Mouse (Mus musculus): ENCODE results near the gene Apaf1. TPM values are rescaled to one million over a fixed set of nuclear protein-coding genes. Genes with fewer than 3 reads are reported as not detected.

Gene Apaf1
- polyA plus RNA-seq, 1 experiment from 2014 or later: 15.6 TPM

- ATAC-seq: peak; percentile 60
- Histone ChIP-seq H3K27ac (ENCODE audit: low read length) (no peak overlapping the region), H3K36me3 (ENCODE audit: control insufficient read depth, insufficient read depth, low read length) (no peaks in the 10 kb centered on the region), H3K4me2 (ENCODE audit: low read depth, low read length) (peak overlapping the region; percentile 92), H3K27me3 (replicated peaks; ENCODE audit: control insufficient read depth, insufficient read depth, low read length) (peaks cover 13% of the 10 kb centered on the region), H3K4me1 (ENCODE audit: control insufficient read depth, insufficient read depth, low read length) (peaks cover 8% of the 10 kb centered on the region), H3K9ac (ENCODE audit: low read depth, low read length) (peak overlapping the region; percentile 58), H3K4me3 (ENCODE audit: low read length) (peak overlapping the region; percentile 52), H3K9me3 (ENCODE audit: control insufficient read depth, low read length) (no peaks in the 10 kb centered on the region)
- WGBS: 2% methylated on average over 72 of the region's 72 CpGs
Observed at GRCm38 (mm10) chr10:90969355-90970174, 113.0 kb downstream of the Apaf1 start.

- WGBS: 90% methylated on average over 10 of the region's 10 CpGs
Observed at GRCm38 (mm10) chr10:90968247-90968646, 114.3 kb downstream of the Apaf1 start.

GRCm38 (mm10) chr10:90966821-90967220 lies 115.7 kb downstream of the Apaf1 start:
- H3K9me3 ChIP-seq (ENCODE audit: control insufficient read depth, low read length): no peaks in the 10 kb centered on the region
- ATAC-seq: no peak
- H3K27ac ChIP-seq (ENCODE audit: low read length): no peak overlapping the region
- H3K27me3 ChIP-seq (replicated peaks; ENCODE audit: control insufficient read depth, insufficient read depth, low read length): peaks cover 13% of the 10 kb centered on the region
- no peaks in the 10 kb centered on the region for H3K36me3 ChIP-seq (ENCODE audit: control insufficient read depth, insufficient read depth, low read length)
- no peak overlapping the region for H3K4me3 ChIP-seq (ENCODE audit: low read length)
- WGBS: 21% methylated on average over 9 of the region's 9 CpGs
- no peak overlapping the region for H3K4me2 ChIP-seq (ENCODE audit: low read depth, low read length)
- no peak overlapping the region for H3K9ac ChIP-seq (ENCODE audit: low read depth, low read length)
- H3K4me1 ChIP-seq (ENCODE audit: control insufficient read depth, insufficient read depth, low read length): peaks cover 8% of the 10 kb centered on the region

More at GRCm38 (mm10) chr10:90968247-90968646, 114.3 kb downstream of the Apaf1 start:
- H3K4me1 ChIP-seq (ENCODE audit: control insufficient read depth, insufficient read depth, low read length): peaks cover 8% of the 10 kb centered on the region
- peaks cover 13% of the 10 kb centered on the region for H3K27me3 ChIP-seq (replicated peaks; ENCODE audit: control insufficient read depth, insufficient read depth, low read length)
- no peak overlapping the region for H3K27ac ChIP-seq (ENCODE audit: low read length)
- no peak overlapping the region for H3K4me2 ChIP-seq (ENCODE audit: low read depth, low read length)
- no peak overlapping the region for H3K9ac ChIP-seq (ENCODE audit: low read depth, low read length)
- no peaks in the 10 kb centered on the region for H3K9me3 ChIP-seq (ENCODE audit: control insufficient read depth, low read length)
- no peak for ATAC-seq
- no peak overlapping the region for H3K4me3 ChIP-seq (ENCODE audit: low read length)
- no peaks in the 10 kb centered on the region for H3K36me3 ChIP-seq (ENCODE audit: control insufficient read depth, insufficient read depth, low read length)

GRCm38 (mm10) chr10:90965671-90966315 lies 116.8 kb downstream of the Apaf1 start:
- no peak overlapping the region for H3K4me3 ChIP-seq (ENCODE audit: low read length)
- H3K27ac ChIP-seq (ENCODE audit: low read length): no peak overlapping the region
- H3K4me2 ChIP-seq (ENCODE audit: low read depth, low read length): no peak overlapping the region
- peaks cover 9% of the 10 kb centered on the region for H3K27me3 ChIP-seq (replicated peaks; ENCODE audit: control insufficient read depth, insufficient read depth, low read length)
- no peaks in the 10 kb centered on the region for H3K9me3 ChIP-seq (ENCODE audit: control insufficient read depth, low read length)
- 51% methylated on average over 14 of the region's 14 CpGs for WGBS
- no peaks in the 10 kb centered on the region for H3K36me3 ChIP-seq (ENCODE audit: control insufficient read depth, insufficient read depth, low read length)
- no peak overlapping the region for H3K9ac ChIP-seq (ENCODE audit: low read depth, low read length)
- peaks cover 8% of the 10 kb centered on the region for H3K4me1 ChIP-seq (ENCODE audit: control insufficient read depth, insufficient read depth, low read length)
- no peak for ATAC-seq

- H3K36me3 ChIP-seq (ENCODE audit: control insufficient read depth, insufficient read depth, low read length): no peaks in the 10 kb centered on the region
- H3K27me3 ChIP-seq (replicated peaks; ENCODE audit: control insufficient read depth, insufficient read depth, low read length): peaks cover 8% of the 10 kb centered on the region
- whole genome bisulfite sequencing: 23% methylated on average over 9 of the region's 9 CpGs
- no peak overlapping the region for H3K4me2 ChIP-seq (ENCODE audit: low read depth, low read length)
- no peak overlapping the region for H3K4me3 ChIP-seq (ENCODE audit: low read length)
- H3K9ac ChIP-seq (ENCODE audit: low read depth, low read length): no peak overlapping the region
- 0 out of 2 replicates have a peak, but pooled peaks have one; percentile 39 for ATAC-seq
- peaks cover 3% of the 10 kb centered on the region; the same call in 1 of the 2 replicates for H3K4me1 ChIP-seq (ENCODE audit: control insufficient read depth, insufficient read depth, low read length)
- no peaks in the 10 kb centered on the region for H3K9me3 ChIP-seq (ENCODE audit: control insufficient read depth, low read length)
- no peak overlapping the region for H3K27ac ChIP-seq (ENCODE audit: low read length)
Observed at GRCm38 (mm10) chr10:90964511-90964910, 118.1 kb downstream of the Apaf1 start.

GRCm38 (mm10) chr10:90960374-90960773 lies 122.2 kb downstream of the Apaf1 start:
- H3K27me3 ChIP-seq (replicated peaks; ENCODE audit: control insufficient read depth, insufficient read depth, low read length): no peaks in the 10 kb centered on the region
- no peak overlapping the region for H3K27ac ChIP-seq (ENCODE audit: low read length)
- no peak for ATAC-seq
- H3K4me3 ChIP-seq (ENCODE audit: low read length): no peak overlapping the region
- no peaks in the 10 kb centered on the region for H3K36me3 ChIP-seq (ENCODE audit: control insufficient read depth, insufficient read depth, low read length)
- no peaks in the 10 kb centered on the region for H3K4me1 ChIP-seq (ENCODE audit: control insufficient read depth, insufficient read depth, low read length)
- no peak overlapping the region for H3K9ac ChIP-seq (ENCODE audit: low read depth, low read length)
- H3K9me3 ChIP-seq (ENCODE audit: control insufficient read depth, low read length): no peaks in the 10 kb centered on the region
- no peak overlapping the region for H3K4me2 ChIP-seq (ENCODE audit: low read depth, low read length)
- 78% methylated on average over 7 of the region's 7 CpGs for WGBS

GRCm38 (mm10) chr10:90953821-90954220 lies 128.7 kb downstream of the Apaf1 start:
- ATAC-seq: no peak
- no peak overlapping the region for H3K4me2 ChIP-seq (ENCODE audit: low read depth, low read length)
- no peaks in the 10 kb centered on the region for H3K9me3 ChIP-seq (ENCODE audit: control insufficient read depth, low read length)
- no peak overlapping the region for H3K9ac ChIP-seq (ENCODE audit: low read depth, low read length)
- no peaks in the 10 kb centered on the region for H3K36me3 ChIP-seq (ENCODE audit: control insufficient read depth, insufficient read depth, low read length)
- WGBS: 65% methylated on average over 6 of the region's 6 CpGs
- no peaks in the 10 kb centered on the region for H3K4me1 ChIP-seq (ENCODE audit: control insufficient read depth, insufficient read depth, low read length)
- no peak overlapping the region for H3K4me3 ChIP-seq (ENCODE audit: low read length)
- no peaks in the 10 kb centered on the region for H3K27me3 ChIP-seq (replicated peaks; ENCODE audit: control insufficient read depth, insufficient read depth, low read length)
- H3K27ac ChIP-seq (ENCODE audit: low read length): no peak overlapping the region

GRCm38 (mm10) chr10:90953103-90953709 lies 129.4 kb downstream of the Apaf1 start:
- Histone ChIP-seq H3K9me3 (ENCODE audit: control insufficient read depth, low read length) (no peaks in the 10 kb centered on the region), H3K9ac (ENCODE audit: low read depth, low read length) (no peak overlapping the region), H3K4me1 (ENCODE audit: control insufficient read depth, insufficient read depth, low read length) (no peaks in the 10 kb centered on the region), H3K4me3 (ENCODE audit: low read length) (no peak overlapping the region), H3K4me2 (ENCODE audit: low read depth, low read length) (no peak overlapping the region), H3K36me3 (ENCODE audit: control insufficient read depth, insufficient read depth, low read length) (no peaks in the 10 kb centered on the region), H3K27ac (ENCODE audit: low read length) (no peak overlapping the region), H3K27me3 (replicated peaks; ENCODE audit: control insufficient read depth, insufficient read depth, low read length) (no peaks in the 10 kb centered on the region)
- no peak for ATAC-seq
- 86% methylated on average over 15 of the region's 15 CpGs for WGBS

- no peaks in the 10 kb centered on the region for H3K36me3 ChIP-seq (ENCODE audit: control insufficient read depth, insufficient read depth, low read length)
- no peak for ATAC-seq
- H3K4me3 ChIP-seq (ENCODE audit: low read length): no peak overlapping the region
- H3K9me3 ChIP-seq (ENCODE audit: control insufficient read depth, low read length): no peaks in the 10 kb centered on the region
- H3K4me2 ChIP-seq (ENCODE audit: low read depth, low read length): no peak overlapping the region
- H3K27ac ChIP-seq (ENCODE audit: low read length): no peak overlapping the region
- no peak overlapping the region for H3K9ac ChIP-seq (ENCODE audit: low read depth, low read length)
- WGBS: 88% methylated on average over 18 of the region's 18 CpGs
- no peaks in the 10 kb centered on the region for H3K27me3 ChIP-seq (replicated peaks; ENCODE audit: control insufficient read depth, insufficient read depth, low read length)
- H3K4me1 ChIP-seq (ENCODE audit: control insufficient read depth, insufficient read depth, low read length): no peaks in the 10 kb centered on the region
Observed at GRCm38 (mm10) chr10:90947608-90948373, 134.8 kb downstream of the Apaf1 start.
